Mouse (Mus musculus) right cerebral cortex, postnatal 14 days (tissue): Measurements from ENCODE around the gene Ccdc136.

Experiments used
- DNase-seq: peaks from one replicate; pipeline ENCODE4 v3.0.0; 2022

The Ccdc136 gene

DNA sequence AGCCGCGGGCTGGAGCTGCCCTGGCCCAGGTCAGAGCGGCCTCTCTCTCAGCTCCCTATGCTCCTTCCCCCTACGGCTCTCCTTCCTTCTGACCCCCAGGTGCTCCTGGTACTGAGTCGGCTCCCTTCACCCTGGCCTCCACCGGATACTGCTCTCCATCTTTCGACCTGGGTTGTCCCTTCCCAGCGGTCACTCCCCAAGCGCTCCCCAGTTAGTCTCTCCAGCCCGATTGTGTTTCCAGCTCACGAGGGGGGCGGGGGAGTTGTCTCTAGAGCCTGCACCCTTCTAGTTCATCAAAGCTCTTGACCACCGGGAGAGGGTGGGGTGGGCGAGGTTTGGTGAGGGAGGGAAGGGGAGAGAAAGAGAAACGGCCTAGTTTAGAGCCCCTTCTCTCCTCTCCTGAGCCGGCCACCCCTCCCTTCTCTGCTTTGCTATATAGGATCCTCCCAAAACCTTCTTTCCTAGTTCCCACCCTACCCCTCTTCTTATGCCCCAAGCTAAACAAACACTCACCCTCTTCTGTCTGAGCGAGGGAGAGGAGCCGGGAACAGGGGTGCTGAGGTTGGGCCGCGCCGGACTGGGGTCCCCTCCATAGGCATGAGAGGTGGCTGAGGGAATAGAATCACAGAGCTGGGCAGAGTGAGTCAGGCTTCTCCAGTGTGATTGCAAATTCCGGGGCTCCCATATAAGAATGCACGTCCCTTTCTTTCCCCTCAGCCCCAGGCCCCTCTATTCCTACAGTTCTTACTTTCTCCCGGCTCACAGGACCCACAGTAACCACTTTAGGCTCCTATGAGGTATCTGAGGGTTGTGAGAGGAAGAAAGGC lies 818 bp downstream of the Ccdc136 start:
- no peak for DNase-seq

DNA sequence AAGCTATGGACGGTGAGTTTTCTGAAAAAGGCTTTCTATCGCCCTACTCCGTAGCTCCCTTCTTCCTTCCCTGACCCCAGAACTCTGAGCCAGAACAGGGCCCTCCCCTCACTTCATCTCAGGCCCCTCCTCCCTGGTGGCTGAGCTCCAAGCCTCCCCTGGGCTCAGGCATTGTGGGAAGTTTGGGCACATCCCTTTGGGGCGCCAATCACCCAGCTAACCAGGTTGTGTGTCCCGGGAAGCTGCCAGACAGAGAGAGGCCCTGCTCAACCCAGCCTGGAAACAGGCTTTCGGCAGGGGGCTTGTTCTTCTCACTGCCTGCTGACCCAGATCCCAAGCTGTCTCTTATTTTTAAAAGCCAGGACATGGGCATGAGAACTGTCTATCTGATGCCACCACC lies 1.5 kb downstream of the Ccdc136 start:
- peak; percentile 44 for DNase-seq

GRCm38 (mm10) chr6:29399851-29400250 lies 3.7 kb downstream of the Ccdc136 start:
- no peak for DNase-seq

- DNase-seq = no peak
Observed at GRCm38 (mm10) chr6:29402693-29403342, 6.7 kb downstream of the Ccdc136 start.

- no peak for DNase-seq
Observed at GRCm38 (mm10) chr6:29406412-29406811, 10.3 kb downstream of the Ccdc136 start.

- no peak for DNase-seq
Observed at GRCm38 (mm10) chr6:29415446-29415845, 19.3 kb downstream of the Ccdc136 start.

DNA sequence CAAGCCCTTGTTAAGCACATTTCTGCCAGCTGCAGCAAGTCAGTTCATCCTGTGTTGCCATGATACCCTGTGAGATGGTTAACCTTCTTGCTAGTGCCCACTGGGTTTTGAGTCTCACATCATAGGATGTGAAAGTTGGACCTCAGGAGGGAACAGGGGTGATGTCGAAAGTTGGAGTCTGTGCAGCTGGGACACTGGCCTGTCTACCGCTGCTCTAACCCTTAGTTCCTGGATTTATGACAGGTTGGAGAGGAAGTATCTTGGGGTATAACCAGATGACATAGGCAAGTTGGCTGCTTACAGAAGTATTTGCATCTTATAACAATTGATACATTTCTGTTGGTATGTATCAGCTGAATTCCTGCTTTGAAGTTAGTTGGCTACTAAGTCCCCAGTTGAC lies 24.5 kb downstream of the Ccdc136 start:
- no peak for DNase-seq

GRCm38 (mm10) chr6:29425118-29425517 lies 29.0 kb downstream of the Ccdc136 start:
- no peak for DNase-seq

DNA sequence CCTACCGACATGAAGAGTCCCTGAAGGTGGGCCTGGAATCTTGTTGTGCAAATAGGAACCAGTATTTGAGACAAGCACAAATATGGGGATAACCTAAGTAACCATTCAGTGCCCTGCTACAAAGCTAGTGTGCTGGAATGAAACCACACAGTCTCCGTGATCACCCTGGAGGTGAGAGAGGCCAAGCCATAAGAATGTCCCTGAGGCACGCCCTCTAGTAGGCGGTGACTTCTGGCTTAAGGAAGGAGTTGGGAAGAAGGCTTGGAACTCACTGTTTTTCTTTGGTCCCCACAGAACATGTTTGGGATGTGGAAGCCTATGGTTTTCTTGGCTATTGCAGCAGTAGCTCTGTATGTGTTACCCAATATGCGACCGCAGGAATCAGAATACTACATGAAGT lies 30.2 kb downstream of the Ccdc136 start:
- no peak for DNase-seq

GRCm38 (mm10) chr6:29428171-29428570 lies 32.1 kb downstream of the Ccdc136 start:
- no peak for DNase-seq

DNA sequence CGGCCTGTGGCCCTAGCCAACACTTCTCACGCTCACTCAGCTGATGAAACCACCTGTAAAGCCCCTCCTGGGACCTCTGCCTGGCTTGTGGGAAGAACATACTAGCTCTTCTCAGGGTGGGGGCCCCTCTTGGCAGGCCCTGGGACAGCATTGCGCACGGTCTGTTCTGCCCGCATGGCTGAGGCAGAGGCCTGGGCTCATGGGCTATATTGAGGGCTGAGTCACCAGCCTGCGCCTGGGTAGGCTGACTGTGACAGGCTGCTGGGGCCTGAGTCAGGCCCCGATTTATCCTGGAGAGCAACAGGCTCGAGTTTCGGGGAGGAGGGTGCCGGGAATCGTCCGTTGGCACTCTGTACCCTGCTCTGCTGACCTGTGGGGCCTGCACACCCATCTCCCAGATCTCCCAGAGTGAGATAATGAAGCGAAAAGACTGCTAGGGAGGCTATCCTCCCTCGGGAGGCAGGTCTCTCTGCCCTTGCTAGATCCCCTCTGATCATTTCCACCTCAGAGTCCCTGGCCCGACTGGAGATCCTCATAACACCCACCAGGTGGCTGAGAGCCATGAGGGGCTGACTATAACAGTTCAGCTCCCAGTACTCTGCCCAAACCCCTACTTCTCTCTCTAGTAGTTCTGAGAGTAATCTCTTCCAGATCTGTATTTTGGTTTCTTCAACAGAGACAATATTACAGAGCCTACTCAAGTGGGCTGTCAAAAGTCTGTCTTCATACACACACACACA lies 34.7 kb downstream of the Ccdc136 start:
- DNase-seq = no peak

DNA sequence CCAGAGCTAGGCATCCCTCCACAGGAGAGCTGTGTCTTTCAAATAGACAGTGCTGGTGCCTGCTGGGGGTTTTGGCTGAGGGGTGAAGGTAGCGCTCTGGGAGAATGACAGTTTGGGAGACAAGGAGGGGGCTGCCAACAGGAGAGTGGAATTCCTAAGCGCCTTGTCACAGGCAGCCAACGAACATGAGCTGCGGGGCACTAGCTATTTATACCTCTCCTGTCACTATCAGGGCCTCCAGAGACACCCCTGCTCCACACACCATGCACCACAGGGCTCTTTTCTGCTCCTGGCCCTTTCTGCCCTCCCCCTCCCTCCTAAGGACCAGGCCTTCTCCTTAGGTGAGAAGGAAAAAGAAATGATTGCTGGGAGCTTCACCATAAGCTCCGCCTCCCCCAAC lies 35.4 kb downstream of the Ccdc136 start:
- DNase-seq = no peak

- DNase-seq = no peak
Observed at GRCm38 (mm10) chr6:29432156-29432555, 36.0 kb downstream of the Ccdc136 start.

DNA sequence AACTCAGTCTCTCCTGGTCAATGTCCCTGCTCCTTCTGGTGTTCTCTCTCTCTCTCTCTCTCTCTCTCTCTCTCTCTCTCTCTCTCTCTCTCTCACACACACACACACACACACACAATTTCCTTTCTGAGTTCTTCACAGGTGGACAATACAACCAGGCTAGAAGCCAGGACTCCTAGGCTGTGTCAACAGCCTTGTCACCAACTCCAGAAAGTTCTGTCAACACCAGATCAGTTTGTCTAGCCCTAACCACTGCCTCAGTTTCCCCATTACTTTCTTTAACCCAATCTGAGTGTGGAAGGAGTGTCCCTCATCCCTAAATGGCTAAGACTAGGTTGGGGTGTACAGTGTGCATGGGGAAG lies 36.5 kb downstream of the Ccdc136 start:
- no peak for DNase-seq

- no peak for DNase-seq
Observed at GRCm38 (mm10) chr6:29433038-29433803, 37.1 kb downstream of the Ccdc136 start, which contains the start of gene Flnc. Gene Flnc (plus strand): TSS chr6:29433256.

DNA sequence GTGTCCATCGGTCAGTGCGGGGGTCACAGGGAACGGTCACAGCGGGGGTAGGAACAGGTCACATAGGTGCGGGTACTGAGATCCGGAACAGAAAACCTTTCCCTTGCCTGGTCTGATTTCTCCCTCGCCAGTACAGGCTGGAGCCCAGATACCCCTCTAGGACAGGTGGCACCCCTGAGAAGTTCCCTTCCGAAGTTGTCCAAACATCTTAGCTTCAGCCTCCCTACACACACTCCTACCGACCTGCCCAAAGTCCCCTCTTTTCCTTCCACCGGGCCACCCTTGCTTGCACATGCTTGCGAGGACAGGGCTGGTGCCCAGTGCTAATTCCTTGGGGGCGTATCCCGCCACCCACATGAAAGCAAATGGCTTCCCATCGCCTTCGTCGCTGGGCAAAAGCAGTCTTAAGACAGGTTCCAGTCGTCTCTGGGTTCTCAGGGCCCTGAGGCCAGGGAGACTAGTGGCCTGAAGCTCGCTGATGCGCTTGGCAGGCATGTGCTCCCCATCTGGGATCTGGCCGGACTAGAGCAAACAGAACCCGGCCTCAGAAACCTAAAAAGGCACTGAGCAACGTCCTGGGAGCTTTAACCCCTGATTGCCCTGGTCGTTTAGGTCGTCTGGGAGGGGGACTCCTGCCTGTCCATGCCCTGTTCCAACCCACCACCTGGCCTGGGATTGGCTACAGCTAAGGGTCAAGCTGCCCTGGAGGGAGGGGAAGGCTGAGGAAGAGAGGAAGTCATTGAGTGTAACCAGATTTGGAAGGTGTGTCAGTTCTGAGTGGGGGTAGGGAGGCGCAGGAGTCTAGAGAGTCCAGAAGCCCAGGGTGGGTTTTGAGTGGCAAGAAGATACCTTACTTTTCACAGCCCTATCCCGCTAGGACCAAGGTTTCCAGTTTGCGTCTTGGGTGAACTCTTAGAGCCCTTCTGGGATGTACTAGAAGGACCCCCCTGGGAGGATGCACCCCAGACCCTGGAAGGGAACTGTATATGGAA lies 38.0 kb downstream of the Ccdc136 start:
- DNase-seq = no peak

- DNase-seq = no peak
Observed at GRCm38 (mm10) chr6:29434911-29435691, 39.0 kb downstream of the Ccdc136 start.

GRCm38 (mm10) chr6:29435940-29436451 lies 39.9 kb downstream of the Ccdc136 start:
- DNase-seq = no peak

DNA sequence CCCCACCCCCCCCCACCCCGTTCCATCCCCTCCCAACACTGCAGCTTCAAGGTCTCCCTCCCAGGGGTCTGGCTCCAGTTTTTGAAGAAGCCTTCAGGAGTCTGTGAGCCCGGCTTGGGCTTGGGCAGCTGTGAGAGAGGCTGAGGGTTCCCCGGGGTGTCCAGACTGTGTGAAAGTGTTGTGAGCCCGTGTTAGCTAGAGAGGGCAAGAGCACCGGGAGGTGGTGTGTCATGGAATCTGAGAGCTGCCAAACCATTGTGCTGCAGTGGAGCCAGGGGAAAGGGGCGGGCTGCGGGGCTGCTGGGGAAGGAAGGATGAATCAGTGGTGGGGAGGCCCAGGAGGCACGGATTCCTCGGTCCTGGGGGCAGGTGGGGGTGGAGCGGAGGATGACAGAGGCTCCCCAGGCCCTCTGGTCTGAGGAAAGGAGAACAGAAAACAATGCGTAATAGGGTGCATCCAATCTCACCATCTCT lies 40.4 kb downstream of the Ccdc136 start:
- DNase-seq = no peak

DNA sequence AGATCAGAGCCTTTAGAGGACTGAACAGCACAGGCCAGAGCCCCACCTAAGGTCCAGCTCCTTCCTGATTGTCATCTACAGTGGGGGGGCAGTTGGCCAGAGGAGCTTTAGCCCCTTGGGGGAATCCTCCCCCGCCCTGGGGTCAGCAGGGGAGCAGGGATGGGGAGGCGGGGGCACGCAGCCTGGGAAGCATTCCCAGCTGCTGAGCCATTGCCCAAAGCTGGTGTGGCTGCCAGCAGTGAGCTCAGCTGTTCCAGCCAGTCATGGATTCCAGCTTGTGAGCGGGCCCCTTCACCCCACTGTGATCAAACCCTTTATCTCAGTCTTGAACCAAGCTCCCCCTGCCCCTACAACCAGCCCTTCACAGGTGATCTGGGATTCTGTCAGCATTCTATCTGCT lies 43.1 kb downstream of the Ccdc136 start:
- no peak for DNase-seq

DNA sequence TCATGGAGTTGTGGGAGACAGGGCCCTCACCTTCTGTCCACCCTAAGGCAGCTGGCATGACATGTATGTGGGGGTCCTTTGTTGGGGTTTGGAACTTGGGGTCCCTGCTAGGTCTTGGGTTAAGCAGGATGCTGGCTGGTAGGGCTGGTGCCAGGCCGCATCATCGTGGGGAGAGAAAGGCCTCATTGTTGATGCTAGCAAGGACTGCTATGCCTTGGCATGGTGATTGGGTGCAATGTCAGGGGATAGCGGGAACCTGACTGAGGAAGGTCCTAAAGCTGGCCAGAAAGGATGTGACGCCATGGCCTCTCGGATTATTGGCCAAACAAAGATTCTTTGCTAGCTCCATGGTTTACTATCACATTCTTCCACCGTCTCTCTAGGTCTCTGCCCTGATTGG lies 43.7 kb downstream of the Ccdc136 start:
- no peak for DNase-seq
